Mouse (Mus musculus) forebrain, embryonic 10.5 days (tissue): ENCODE results near the gene Prmt7. TPM values are rescaled to one million over a fixed set of nuclear protein-coding genes. Genes with fewer than 3 reads are reported as not detected.
"Not testable (repeated sequence)": the region's sequence is repeated elsewhere in the genome, so short reads cannot be mapped to it uniquely, and the experiment has no call there.

ENCODE experiments used
- DNase-seq: peaks from one replicate; pipeline ENCODE4 v3.0.0-alpha.2; 2017; ENCODE audit warnings: low spot score; ENCODE audit errors: extremely low spot score
- H3K27ac ChIP-seq: fragments of 300-500 bp; sonication (generic); 2 replicates; pipeline ENCODE4 v1.5.1; 2016; ENCODE audit warnings: mild to moderate bottlenecking
- H3K27me3 ChIP-seq: fragments of 300-500 bp; sonication (generic); 2 replicates; pipeline ENCODE4 v1.6.1; 2016; ENCODE audit warnings: mild to moderate bottlenecking; ENCODE audit not compliant: poor library complexity, severe bottlenecking
- H3K36me3 ChIP-seq: fragments of 300-500 bp; sonication (generic); replicated peaks from 2 replicates; pipeline ENCODE4 v1.6.1; 2016; ENCODE audit warnings: mild to moderate bottlenecking, moderate library complexity
- H3K4me1 ChIP-seq: fragments of 300-500 bp; sonication (generic); 2 replicates; pipeline ENCODE4 v1.6.1; 2016
- H3K4me3 ChIP-seq: fragments of 300-500 bp; sonication (generic); 2 replicates; pipeline ENCODE4 v1.5.1; 2016; ENCODE audit warnings: mild to moderate bottlenecking, moderate library complexity
- H3K9me3 ChIP-seq: fragments of 300-500 bp; sonication (generic); 2 replicates; pipeline ENCODE4 v1.6.1; 2016; ENCODE audit warnings: mild to moderate bottlenecking, moderate library complexity
- WGBS: fragments of 180-500 bp; shearing (Covaris S2); methylation state at CpG from one replicate; pipeline ENCODE4 v1.1.7; 2016; 5-methylcytosine and 5-hydroxymethylcytosine counted together
- polyA plus RNA-seq: library from polyadenylated mRNA; unstranded; fragments of >200 nt; fragmentation: Nextera tagmentation; extraction: Ambion mirVana; gene quantifications from 2 replicates; pipeline ENCODE4 v1.2.1, GENCODE M21; 2016

Gene Prmt7
- polyA plus RNA-seq, 1 experiment from 2014 or later: 88.6 TPM

GRCm38 (mm10) chr8:106189162-106189561 lies 21.6 kb upstream of the Prmt7 start:
- no peaks in the 10 kb centered on the region for H3K4me1 ChIP-seq
- H3K9me3 ChIP-seq: no peaks in the 10 kb centered on the region; the same call in 1 of the 2 replicates
- no peaks in the 10 kb centered on the region for H3K27me3 ChIP-seq
- 97% methylated on average over 4 of the region's 4 CpGs for WGBS
- DNase-seq: no peak
- H3K27ac ChIP-seq: no peak overlapping the region
- no peak overlapping the region for H3K4me3 ChIP-seq
- peaks cover 93% of the 10 kb centered on the region for H3K36me3 ChIP-seq

- H3K9me3 ChIP-seq: no peaks in the 10 kb centered on the region; the same call in 1 of the 2 replicates
- no peaks in the 10 kb centered on the region for H3K27me3 ChIP-seq
- 92% methylated on average over 5 of the region's 5 CpGs for WGBS
- H3K27ac ChIP-seq: no peak overlapping the region
- no peaks in the 10 kb centered on the region for H3K4me1 ChIP-seq
- H3K4me3 ChIP-seq: no peak overlapping the region
- peaks cover 93% of the 10 kb centered on the region for H3K36me3 ChIP-seq
- DNase-seq: no peak
These were observed 19.1 kb upstream of the Prmt7 start for GRCm38 (mm10) chr8:106191639-106192038.

GRCm38 (mm10) chr8:106193162-106193561 lies 17.6 kb upstream of the Prmt7 start:
- 91% methylated on average over 6 of the region's 6 CpGs for WGBS
- no peak for DNase-seq
- H3K36me3 ChIP-seq: peaks cover 93% of the 10 kb centered on the region

GRCm38 (mm10) chr8:106194062-106194461 lies 16.7 kb upstream of the Prmt7 start:
- no peak overlapping the region for H3K4me3 ChIP-seq
- H3K4me1 ChIP-seq: peaks cover 8% of the 10 kb centered on the region; the same call in 1 of the 2 replicates
- no peaks in the 10 kb centered on the region for H3K27me3 ChIP-seq
- H3K9me3 ChIP-seq: no peaks in the 10 kb centered on the region
- H3K36me3 ChIP-seq: peaks cover 96% of the 10 kb centered on the region
- no peak overlapping the region for H3K27ac ChIP-seq
- no peak for DNase-seq
- WGBS: 85% methylated on average over 5 of the region's 5 CpGs

More at GRCm38 (mm10) chr8:106193162-106193561, 17.6 kb upstream of the Prmt7 start:
- no peaks in the 10 kb centered on the region for H3K4me1 ChIP-seq
- no peak overlapping the region for H3K27ac ChIP-seq
- H3K9me3 ChIP-seq: no peaks in the 10 kb centered on the region
- H3K4me3 ChIP-seq: no peak overlapping the region
- H3K27me3 ChIP-seq: no peaks in the 10 kb centered on the region

GRCm38 (mm10) chr8:106198741-106199140 lies 12.0 kb upstream of the Prmt7 start:
- H3K4me1 ChIP-seq: peaks cover 8% of the 10 kb centered on the region; the same call in 1 of the 2 replicates
- peaks cover 100% of the 10 kb centered on the region for H3K36me3 ChIP-seq
- no peak overlapping the region for H3K4me3 ChIP-seq
- no peak overlapping the region for H3K27ac ChIP-seq
- DNase-seq: no peak
- H3K27me3 ChIP-seq: no peaks in the 10 kb centered on the region
- 16% methylated on average over 1 of the region's 1 CpGs for WGBS
- no peaks in the 10 kb centered on the region for H3K9me3 ChIP-seq

- not testable (repeated sequence) for H3K9me3 ChIP-seq, DNase-seq, H3K27ac ChIP-seq, H3K27me3 ChIP-seq, H3K4me1 ChIP-seq, H3K4me3 ChIP-seq
- H3K36me3 ChIP-seq: peaks cover 100% of the 10 kb centered on the region
- WGBS: 89% methylated on average over 3 of the region's 3 CpGs
These were observed 11.1 kb upstream of the Prmt7 start for GRCm38 (mm10) chr8:106199596-106199995.

GRCm38 (mm10) chr8:106210035-106210731 lies 553 bp upstream of the Prmt7 start:
- WGBS: under 1% methylated on average over 35 of the region's 35 CpGs
- Histone ChIP-seq H3K4me3 (peak overlapping the region; percentile 79), H3K36me3 (peaks cover 69% of the 10 kb centered on the region), H3K27me3 (no peaks in the 10 kb centered on the region), H3K27ac (peak overlapping the region; percentile 91), H3K4me1 (peaks cover 21% of the 10 kb centered on the region), H3K9me3 (no peaks in the 10 kb centered on the region)
- DNase-seq: peak; percentile 17

- DNase-seq: no peak
- H3K9me3 ChIP-seq: no peaks in the 10 kb centered on the region
- 7% methylated on average over 13 of the region's 13 CpGs for WGBS
- no peaks in the 10 kb centered on the region for H3K27me3 ChIP-seq
- peaks cover 69% of the 10 kb centered on the region for H3K36me3 ChIP-seq
- peak overlapping the region; percentile 91 for H3K27ac ChIP-seq
- H3K4me1 ChIP-seq: peaks cover 21% of the 10 kb centered on the region
- H3K4me3 ChIP-seq: peak overlapping the region; percentile 79
These were observed 685 bp downstream of the Prmt7 start for GRCm38 (mm10) chr8:106211421-106211820.

- no peaks in the 10 kb centered on the region for H3K9me3 ChIP-seq
- H3K36me3 ChIP-seq: peaks cover 69% of the 10 kb centered on the region
- H3K4me3 ChIP-seq: no peak overlapping the region
- H3K27ac ChIP-seq: no peak overlapping the region
- 93% methylated on average over 3 of the region's 3 CpGs for WGBS
- H3K4me1 ChIP-seq: peaks cover 21% of the 10 kb centered on the region
- no peaks in the 10 kb centered on the region for H3K27me3 ChIP-seq
- no peak for DNase-seq
These were observed 3.2 kb downstream of the Prmt7 start for GRCm38 (mm10) chr8:106213959-106214358.

GRCm38 (mm10) chr8:106219620-106220019 lies 8.9 kb downstream of the Prmt7 start:
- WGBS: 96% methylated on average over 3 of the region's 3 CpGs
- no peak for DNase-seq
- Histone ChIP-seq H3K4me3 (no peak overlapping the region), H3K27me3 (no peaks in the 10 kb centered on the region), H3K9me3 (no peaks in the 10 kb centered on the region), H3K27ac (no peak overlapping the region), H3K36me3 (peaks cover 98% of the 10 kb centered on the region), H3K4me1 (no peaks in the 10 kb centered on the region)

- WGBS: 52% methylated on average over 9 of the region's 9 CpGs
- peak; percentile 35 for DNase-seq
These were observed 15.9 kb downstream of the Prmt7 start for GRCm38 (mm10) chr8:106226589-106226988.

GRCm38 (mm10) chr8:106231536-106231935 lies 20.8 kb downstream of the Prmt7 start:
- WGBS: 95% methylated on average over 7 of the region's 7 CpGs
- no peak for DNase-seq
- H3K4me3 ChIP-seq: no peak overlapping the region
- H3K27me3 ChIP-seq: no peaks in the 10 kb centered on the region
- no peaks in the 10 kb centered on the region for H3K4me1 ChIP-seq
- H3K36me3 ChIP-seq: peaks cover 94% of the 10 kb centered on the region
- no peaks in the 10 kb centered on the region for H3K9me3 ChIP-seq
- no peak overlapping the region for H3K27ac ChIP-seq

More at GRCm38 (mm10) chr8:106226589-106226988, 15.9 kb downstream of the Prmt7 start:
- Histone ChIP-seq H3K36me3 (peaks cover 92% of the 10 kb centered on the region), H3K4me1 (no peaks in the 10 kb centered on the region), H3K27me3 (no peaks in the 10 kb centered on the region), H3K27ac (no peak overlapping the region), H3K4me3 (no peak overlapping the region), H3K9me3 (no peaks in the 10 kb centered on the region)

- Histone ChIP-seq H3K9me3 (no peaks in the 10 kb centered on the region), H3K4me1 (no peaks in the 10 kb centered on the region), H3K4me3 (no peak overlapping the region), H3K27me3 (no peaks in the 10 kb centered on the region), H3K27ac (no peak overlapping the region), H3K36me3 (peaks cover 94% of the 10 kb centered on the region)
- no peak for DNase-seq
- 83% methylated on average over 3 of the region's 3 CpGs for WGBS
These were observed 22.0 kb downstream of the Prmt7 start for GRCm38 (mm10) chr8:106232751-106233150.
